Mouse (Mus musculus) gastrocnemius, postnatal 14 days (tissue): ENCODE measurements around the gene Fam114a1. TPM values are rescaled to one million over a fixed set of nuclear protein-coding genes. Genes with fewer than 3 reads are reported as not detected.

Source experiments
- DNase-seq: peaks from one replicate; pipeline ENCODE4 v3.0.0; 2021; ENCODE audit warnings: mixed read lengths
- intact Hi-C: fragments of 180-260 bp; cut with DNase I; formaldehyde crosslinking; loops from one replicate; pipeline ENCODE4 v1.15.1; 2025; ENCODE audit warnings: low total_unique reads
- long read RNA-seq, 2 experiments: library from polyadenylated mRNA; stranded (forward); transcript quantifications; one replicate each; pipeline ENCODE4 v2.0.0; 2021
- total RNA-seq, 2 experiments: library from RNA; stranded (reverse); gene quantifications; 2 replicates each; pipeline ENCODE4 v1.2.3; 2021

The Fam114a1 gene
- 10 to 100 TPM; 20.2 to 31.6 TPM for total RNA-seq
- long read RNA-seq, experiment 1, transcript Fam114a1-201 (14 exons, 2,938 nt) = major isoform, 7 of 8 reads
- long read RNA-seq, experiment 1, partial matches to known transcripts = 0 of 8 reads
- long read RNA-seq, experiment 1, other reads (novel, unspliced or antisense) = 1 of 8 reads
- long read RNA-seq, experiment 2, transcript Fam114a1-201 (14 exons, 2,938 nt) = major isoform, 7 of 8 reads
- long read RNA-seq, experiment 2, partial matches to known transcripts = 0 of 8 reads
- long read RNA-seq, experiment 2, other reads (novel, unspliced or antisense) = 1 of 8 reads

DNA sequence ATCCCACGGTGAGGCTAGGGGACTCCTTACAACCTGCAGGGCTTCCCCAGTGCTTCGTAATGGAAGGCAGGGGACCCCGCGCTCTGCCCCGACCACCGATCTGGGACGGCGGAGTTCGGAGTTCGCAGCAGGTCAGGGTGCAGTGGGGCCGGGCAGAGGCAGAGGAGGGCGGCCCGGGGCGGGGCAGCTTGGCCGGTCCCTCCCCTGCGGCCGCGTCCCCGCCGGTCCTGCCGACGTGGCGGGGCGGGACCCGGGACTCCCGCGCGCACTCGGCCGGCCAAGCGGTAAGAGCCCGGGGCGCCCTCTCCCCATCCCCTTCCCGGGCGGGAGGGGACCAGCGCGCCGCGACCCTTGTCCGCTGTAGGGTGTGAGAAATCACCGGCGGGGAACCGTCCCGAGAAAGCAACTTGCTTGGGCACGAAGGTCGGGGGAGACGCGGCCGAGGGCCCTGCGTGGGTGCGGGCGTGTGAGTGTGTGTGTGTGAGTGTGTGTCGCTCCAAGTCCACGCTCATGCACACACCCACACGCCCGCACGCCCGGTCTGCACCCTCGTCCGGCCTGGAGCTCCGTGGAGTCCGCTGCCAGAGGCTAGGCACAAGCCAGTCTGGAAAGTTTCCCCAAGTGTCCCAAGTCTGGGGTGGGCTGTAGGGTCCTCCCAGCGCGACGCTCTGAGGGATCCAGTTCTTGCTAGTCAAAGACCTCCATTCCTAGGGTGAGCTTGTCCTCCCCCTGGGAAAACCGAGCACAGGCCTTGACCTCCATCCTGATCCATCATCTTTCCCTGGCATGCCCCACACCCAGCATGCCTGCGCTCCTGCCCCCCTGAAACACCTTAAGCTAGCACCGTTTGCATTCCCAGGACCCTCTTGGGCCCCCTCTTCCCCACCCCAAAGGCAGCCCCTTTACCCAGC, at the start of gene Fam114a1:
Gene Fam114a1, plus strand, starts transcription at position 211 of the 911 bp plus-strand sequence.
- intact Hi-C loops = loop anchor here (10.0 kb wide), 1 partner anchor 85 kb away; no protein-coding TSS in a partner anchor
- DNase-seq = peak; percentile 87

DNA sequence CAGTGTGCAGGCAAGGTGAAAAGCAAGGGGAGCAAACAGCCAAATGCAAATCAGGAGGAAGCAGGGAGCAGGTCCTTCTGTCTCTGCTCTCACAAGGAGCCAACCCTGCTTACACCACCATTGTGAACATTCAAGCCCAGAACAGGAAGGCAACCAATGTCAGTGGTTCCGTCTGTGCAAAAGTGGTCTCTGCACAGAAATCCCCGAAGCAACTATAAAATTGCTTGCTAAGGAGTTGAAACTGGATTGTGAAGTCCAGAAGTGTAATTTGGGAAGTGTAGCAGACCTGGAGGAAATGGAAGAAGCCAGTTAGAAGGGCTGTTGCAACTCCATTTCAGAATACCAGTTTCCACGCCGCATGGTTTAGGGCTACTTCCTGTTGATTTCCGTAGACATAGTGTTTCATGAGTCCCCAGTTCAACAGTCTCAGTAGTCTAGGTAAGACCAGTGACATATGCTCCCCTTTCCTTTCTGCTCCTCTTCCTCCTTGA, 46.9 kb upstream of the Fam114a1 start:
- intact Hi-C loops = no loop called here

DNA sequence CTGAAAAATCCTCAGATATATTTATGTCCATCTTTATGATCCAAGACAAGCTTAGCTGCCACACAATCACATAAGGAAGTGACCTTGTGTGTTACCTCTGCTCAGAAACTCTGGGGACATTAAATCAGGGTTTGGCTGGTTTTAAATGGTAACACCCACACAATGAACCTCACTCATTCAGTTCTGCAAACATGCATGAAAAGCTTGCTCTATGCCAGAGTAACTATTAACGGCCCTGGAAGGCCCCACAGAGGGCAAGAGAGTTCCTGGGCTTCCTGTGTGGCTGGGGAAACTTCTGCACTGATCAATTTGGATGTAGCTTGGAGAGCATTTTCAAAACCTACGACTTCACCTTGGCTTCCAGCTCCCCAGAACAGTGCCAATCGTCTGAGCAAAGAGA, 37.7 kb upstream of the Fam114a1 start:
- no peak for DNase-seq
- intact Hi-C loops = no loop called here

More for the DNA sequence above, 46.9 kb upstream of the Fam114a1 start:
- DNase-seq = no peak

DNA sequence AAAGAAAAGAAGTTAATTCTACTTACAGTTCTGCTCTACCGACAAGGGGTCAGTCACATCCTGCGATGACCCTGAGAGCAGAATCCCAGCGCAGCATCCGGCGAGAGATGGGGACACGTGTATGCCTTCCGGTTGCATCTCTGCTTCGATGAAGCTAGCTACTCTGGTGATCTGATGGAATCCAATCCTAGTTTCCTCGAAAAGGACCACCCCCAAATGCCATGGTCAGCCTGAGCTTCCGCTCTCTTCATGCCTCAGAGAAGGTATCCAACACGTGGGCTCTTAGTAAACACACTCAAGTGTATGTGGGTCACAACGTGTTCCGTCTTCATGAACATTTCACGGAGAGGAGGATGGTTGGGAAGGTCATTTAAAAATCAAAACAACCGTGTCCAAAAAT, 37.1 kb upstream of the Fam114a1 start:
- intact Hi-C loops = no loop called here
- DNase-seq = no peak

DNA sequence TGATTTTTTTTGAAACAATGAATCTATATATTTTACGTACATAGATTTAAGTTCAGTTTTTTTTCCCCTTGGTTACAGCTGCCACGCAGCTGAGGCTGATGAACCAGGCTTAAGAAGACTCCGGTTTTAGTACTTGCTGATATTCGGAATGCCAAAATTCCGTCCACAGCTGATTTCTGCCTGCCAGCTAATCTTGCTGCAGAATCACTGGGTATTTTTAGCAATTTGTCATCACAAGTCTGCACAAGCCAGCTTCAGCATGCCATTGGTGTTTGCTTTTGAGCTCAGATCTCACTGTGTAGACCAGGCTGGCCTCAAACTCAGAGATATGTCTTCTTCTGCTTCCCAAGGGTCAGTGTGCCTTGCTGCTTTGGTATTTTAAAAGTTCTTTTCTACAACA, 18.4 kb upstream of the Fam114a1 start:
- DNase-seq = no peak
- intact Hi-C loops = no loop called here

DNA sequence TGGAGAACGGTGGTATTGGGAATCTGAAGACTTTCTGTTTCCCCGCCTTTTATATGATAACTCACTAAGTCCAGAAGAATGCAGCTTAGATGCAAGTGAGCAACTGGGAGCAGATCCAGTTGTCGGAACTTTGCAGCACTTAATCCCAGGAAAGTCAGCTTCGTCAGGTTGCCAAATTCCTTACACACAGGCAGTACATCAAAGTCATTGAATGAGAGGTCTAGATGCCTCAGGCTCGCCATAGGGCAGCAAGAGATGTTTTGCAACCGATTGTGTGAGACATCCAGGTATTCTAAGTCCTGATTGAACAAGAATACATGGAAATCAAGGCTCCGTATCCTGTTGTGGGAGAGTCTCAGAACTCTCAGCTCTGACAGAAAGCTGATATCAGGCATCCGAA, 14.9 kb upstream of the Fam114a1 start:
- intact Hi-C loops = no loop called here

DNA sequence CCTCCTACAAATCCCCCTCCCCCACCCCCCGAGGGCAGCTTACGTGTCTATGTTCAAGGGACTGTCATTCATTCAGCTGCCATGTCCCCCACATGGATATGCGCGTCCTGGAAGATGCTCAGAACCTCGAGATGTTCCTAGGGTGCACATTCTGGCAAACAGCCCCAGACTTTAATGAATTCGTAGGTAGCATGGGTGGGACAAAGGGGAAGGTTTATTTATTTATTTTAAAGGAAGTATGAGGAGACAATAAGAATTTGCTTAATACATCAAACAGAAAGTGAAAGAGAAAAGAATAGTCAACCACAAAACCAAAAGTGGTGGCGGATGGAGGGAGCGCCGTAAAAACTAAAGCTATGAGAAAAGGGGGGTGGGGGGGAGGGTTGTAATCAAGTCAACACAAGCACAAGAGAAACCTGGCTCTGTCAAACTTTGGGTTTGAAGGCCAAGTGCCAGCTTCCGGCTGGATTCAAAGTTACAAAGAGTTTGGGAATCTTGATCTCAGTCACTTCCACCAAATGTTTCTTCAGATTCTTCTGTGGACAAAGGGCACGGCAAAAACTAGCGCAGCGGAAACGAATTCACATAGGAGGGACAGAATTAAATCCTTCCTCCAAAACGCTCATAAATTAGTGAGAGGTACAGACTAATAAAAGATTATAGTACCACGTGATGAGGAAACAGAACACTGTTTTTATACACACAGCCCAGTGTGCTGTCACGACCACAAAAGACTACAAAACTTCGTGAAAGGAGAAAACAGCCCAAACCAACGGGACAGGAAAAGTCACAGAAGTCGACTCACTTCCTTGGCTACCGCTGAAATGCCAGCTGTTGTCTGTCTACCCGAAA, 10.7 kb upstream of the Fam114a1 start:
- DNase-seq = no peak
- intact Hi-C loops = no loop called here

More for the DNA sequence above, 14.9 kb upstream of the Fam114a1 start:
- DNase-seq = no peak

DNA sequence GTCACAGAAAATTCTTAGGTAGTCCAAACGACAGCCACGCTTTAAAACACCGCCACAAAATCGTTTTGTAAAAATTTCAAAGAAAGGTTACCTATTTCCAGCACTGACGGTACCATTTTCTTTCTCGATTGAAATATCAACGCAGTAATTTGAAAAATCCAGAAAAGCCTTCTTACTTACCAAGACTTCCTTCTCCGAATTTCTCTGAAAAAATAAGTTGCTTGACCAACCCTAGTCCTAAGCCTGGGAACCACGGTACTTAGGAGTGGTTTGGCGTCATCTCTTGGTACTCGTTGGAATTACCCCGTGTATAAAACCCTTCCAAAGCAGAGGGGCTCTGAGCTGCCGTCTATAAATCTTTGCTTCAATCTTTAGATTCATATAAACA, 10.0 kb upstream of the Fam114a1 start, which contains the start of gene Tlr6:
Gene Tlr6, minus strand, starts transcription at position 255 of the 388 bp plus-strand sequence.
- intact Hi-C loops = loop anchor here (10.0 kb wide), 1 partner anchor 75 kb away; no protein-coding TSS in a partner anchor
- peak; percentile 42 for DNase-seq

DNA sequence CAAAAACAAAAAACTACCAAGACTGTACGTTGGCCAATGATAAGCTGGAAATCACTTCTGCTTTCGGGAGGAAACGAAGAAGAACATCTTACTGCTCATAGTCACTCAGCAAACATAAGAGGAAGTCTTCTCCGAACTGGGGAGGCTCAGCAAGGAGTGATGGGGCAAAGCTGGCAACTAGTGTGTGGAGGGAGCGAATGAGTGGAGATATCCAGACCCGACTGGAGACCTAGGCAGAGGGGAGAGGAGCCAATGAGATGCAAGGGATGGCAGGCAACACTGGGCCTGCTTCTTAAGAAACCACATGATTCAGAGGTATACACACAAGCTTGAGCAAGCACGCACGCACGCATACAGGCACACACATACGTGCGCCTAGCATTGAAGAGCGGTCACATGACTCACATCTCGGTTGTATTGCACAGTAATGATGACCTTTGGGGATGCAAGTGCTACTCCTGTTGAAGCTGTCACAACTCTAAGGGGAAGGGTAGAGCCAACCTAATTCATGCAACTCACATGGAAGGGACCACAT, 8.9 kb upstream of the Fam114a1 start:
- DNase-seq = no peak
- intact Hi-C loops = loop anchor here (10.0 kb wide), 1 partner anchor 76 kb away; no protein-coding TSS in a partner anchor

DNA sequence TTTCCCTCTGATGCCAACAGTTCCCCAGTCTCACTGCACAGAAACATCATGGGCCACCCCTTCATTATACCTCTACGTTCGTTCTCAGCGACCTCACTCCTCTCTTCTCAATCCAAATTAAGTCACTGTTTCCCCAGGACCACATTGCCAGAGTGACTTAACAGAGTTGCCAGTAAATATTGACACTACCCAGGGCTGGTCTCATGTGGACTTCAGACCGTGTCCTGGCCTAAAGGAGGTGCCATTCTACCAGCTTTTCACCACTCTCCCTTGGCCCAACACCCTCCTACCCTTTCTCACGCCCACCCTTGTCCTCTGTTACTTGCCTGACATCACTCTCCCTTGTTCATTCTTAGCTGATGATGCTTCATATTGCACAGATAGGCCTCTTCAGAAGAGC, 6.6 kb upstream of the Fam114a1 start:
- no peak for DNase-seq
- intact Hi-C loops = loop anchor here (10.0 kb wide), 1 partner anchor 78 kb away; no protein-coding TSS in a partner anchor

DNA sequence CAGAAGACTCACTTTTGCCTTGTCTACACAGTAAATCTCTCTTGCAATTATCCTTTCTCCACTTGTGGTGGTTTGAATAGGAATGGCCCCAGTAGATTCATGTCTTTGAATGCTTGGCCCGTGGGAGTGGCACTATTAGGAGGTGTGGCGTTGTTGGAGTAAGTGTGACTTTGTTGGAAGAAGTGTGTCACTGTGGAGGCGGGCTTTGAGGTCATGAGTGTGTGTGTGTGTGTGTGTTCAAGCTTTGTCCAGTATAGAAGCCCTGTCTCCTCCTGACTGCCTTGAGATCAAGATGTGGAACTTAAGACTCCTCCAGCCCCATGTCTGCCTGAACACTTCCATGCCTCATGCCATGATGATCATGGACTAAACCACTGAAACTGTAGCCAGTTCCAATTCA, 6.1 kb upstream of the Fam114a1 start:
- intact Hi-C loops = loop anchor here (10.0 kb wide), 1 partner anchor 79 kb away; no protein-coding TSS in a partner anchor
- DNase-seq = no peak

DNA sequence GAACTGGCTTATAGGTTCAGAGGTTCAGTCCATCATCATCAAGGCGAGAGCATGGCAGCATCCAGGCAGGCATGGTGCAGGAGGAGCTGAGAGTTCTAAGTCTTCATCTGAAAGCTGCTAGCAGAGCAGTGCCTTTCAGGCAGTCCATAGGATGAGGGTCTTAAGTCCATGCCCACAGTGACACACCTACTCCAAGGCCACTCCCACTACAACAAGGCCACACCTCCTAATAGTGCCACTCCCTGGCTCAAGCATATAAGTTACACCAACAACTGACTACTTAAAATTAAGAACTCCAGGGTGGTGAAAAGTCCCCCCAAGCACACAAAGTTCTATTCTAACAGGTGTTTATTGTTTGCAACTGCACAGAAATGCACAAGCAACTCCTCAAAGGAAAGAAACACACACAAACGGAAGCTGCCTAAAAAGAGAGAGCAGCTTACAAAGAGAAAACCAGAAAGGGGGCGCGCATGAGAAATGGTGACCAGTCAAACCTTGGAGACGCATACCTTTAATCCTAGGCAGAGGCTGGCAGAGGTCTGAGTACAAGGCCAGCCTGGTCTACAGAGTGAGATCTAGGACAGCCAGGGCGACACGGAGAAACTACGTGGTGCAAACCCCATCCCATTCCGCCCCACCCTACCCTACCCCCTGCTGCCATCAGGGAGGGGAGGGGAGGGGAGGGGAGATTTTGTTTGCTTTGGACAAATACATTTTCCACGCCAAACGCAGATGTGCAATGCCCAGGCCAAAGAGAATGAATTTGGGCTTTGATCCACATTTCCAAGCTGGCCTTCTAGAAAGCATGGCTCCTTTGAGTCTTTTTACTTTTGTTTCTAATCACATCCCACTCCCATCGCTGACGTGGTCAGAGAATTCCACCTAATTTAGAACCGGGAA, 660 bp upstream of the Fam114a1 start:
- intact Hi-C loops = loop anchor here (10.0 kb wide), 1 partner anchor 84 kb away; no protein-coding TSS in a partner anchor
- no peak for DNase-seq

DNA sequence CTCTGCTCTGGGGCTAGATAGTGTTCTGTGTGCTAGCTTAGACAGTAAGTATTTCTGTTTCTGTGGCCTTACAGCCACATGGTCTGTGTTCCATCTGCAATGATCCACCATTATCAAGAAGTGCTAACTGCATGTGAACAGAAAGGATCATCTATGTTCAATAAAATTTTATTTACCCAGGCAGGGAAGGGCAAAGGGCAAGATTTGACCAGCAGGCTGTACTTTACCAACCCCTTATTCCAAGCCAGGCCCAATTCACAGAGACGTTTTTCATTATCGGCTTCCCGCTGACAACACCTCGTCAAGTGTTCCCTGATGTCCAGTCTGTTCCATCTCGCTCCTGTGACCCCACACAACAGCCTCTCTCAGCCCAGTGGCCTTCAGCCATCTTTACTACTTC, 5.2 kb downstream of the Fam114a1 start:
- intact Hi-C loops = no loop called here
- no peak for DNase-seq

DNA sequence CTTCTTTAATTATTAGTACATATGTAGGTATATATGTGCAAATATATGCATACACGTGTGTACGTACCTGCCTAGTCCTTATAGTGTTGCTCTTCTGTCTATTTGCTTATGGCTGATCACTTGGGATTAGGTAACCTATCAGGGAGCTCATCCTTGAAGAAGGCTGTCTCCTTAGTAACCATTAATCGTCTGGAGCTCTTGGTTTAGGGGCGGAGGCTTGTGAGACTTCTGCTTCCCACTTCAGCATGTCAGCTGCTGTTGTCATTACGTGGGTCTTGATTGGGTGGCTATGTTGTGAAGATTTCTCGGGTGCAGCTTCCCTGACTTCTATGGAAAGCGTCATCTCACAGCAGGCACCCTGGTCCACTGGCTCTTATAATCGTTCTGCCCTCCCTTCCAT, 7.3 kb downstream of the Fam114a1 start:
- intact Hi-C loops = no loop called here
- no peak for DNase-seq

DNA sequence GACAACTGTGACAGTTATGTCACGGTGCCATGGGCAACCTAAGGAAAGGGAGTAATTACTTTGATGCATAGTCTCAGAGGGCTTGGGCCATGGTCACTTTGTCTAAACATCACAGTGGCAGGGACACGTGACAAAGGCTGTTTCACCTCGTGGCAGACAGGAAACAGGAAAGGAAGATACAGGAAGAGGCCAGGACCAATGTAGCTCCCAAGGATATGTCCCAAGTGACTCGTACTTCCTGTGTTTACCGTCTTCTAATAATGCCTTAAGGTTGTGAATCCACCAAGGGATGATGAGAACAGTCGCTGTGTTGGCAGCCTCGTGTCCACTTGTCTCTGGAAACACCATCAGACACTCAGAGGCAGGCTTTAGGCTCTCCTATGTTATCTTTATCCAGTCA, 16.1 kb downstream of the Fam114a1 start:
- no peak for DNase-seq
- intact Hi-C loops = no loop called here

DNA sequence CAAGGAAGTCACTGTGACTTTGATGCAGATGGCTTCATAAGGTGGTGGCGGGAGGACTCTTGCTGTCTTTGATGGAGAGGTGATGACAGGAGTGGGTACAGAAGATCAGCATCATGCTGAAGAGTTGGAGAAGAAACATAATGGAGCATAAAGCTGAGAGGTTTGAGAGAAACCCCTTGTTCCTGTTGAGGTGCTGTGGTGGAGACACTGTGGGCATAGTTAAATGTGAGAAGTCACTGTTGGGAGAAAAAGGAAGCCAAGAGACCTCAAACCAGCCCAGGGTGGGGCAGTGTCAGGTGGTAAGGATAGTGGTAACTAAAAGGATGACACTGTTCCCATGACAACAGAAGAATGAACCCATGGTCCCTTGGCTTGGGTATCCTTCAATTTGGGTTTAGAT, 20.1 kb downstream of the Fam114a1 start:
- intact Hi-C loops = no loop called here
- DNase-seq = no peak

DNA sequence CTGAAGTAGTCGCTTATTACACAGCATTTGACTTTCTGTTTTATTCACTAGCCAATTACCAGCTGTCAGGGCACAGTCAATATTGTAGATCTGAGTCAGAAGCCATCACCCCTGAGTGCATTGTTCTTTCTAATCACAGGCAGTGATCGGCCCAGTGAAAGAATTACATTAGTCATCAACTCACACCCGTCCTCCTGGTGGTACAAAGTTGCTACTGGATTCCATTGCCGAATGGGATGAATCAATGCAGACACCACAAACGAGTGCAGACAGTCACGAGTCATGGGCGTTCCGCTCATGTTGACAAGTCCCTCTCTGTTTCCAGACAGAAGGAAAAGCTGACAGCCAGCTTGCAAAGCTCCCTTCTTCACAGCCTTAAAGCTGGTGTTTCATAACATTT, 22.7 kb downstream of the Fam114a1 start:
- no peak for DNase-seq
- intact Hi-C loops = no loop called here

DNA sequence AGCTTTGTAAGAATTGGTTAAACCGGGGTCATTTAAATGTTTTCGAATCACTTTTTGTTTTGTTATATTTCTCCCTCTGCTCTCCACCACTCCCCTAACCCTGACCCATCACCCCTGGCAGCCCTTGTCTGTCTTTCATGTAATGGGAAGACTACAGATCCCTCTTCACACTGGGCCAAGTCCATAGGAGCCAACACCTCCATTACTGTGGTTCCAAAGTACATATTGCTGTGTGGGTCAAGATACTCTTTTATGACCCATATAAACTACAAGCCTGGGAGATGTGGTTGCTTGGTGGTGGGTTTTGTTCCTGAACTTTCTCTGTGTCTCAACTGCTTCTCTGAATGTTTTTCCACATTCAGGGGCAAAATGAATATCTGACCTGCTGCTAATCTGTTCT, 25.5 kb downstream of the Fam114a1 start:
- intact Hi-C loops = no loop called here
- DNase-seq = no peak
